Mouse (Mus musculus) inflammation-experienced regulatory T-cells, adult 16 weeks (primary cell): ENCODE results near the gene Olfr1418. TPM values are rescaled to one million over a fixed set of nuclear protein-coding genes. Genes with fewer than 3 reads are reported as not detected.

Experiments used
- polyA plus RNA-seq: library from polyadenylated mRNA; unstranded; fragments of 100-300 nt; shearing (Covaris generic); gene quantifications from one replicate; pipeline ENCODE4 v1.2.1, GENCODE M21; 2017

Gene Olfr1418
- polyA plus RNA-seq: not detected

GRCm38 (mm10) chr19:11860966-11861365, at the start of gene Olfr1418:
Olfr1418 (minus strand) TSS chr19:11861066.

GRCm38 (mm10) chr19:11886265-11886664, 25.4 kb upstream of the Olfr1418 start, which contains the start of gene Olfr1420:
Olfr1420 (plus strand) TSS chr19:11886565.

GRCm38 (mm10) chr19:11875006-11875405, 14.1 kb upstream of the Olfr1418 start, which contains the start of gene Olfr1419:
Olfr1419 (minus strand) TSS chr19:11875106.

DNA sequence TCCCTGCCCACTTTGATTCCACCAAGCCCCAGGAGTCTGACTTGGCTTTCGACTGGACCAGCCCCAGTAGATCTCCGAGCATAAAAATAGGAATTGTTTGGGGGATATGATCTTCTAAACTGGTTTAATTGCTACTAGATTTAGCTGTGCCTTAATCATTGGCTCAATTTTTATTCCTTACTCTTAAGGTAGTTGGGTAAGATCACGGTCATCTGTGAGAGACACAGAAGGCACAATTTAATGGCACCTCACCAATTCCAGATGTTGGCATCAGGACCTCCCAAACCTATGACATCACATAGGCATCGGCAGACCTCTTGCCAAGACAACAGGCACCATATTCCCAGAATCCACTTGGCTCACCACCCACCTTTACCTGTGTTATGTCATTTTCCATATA, 21.7 kb downstream of the Olfr1418 start, which contains the start of gene Olfr1417:
TSS of gene Olfr1417 (minus strand) at position 101 of the 400 bp plus-strand sequence.

DNA sequence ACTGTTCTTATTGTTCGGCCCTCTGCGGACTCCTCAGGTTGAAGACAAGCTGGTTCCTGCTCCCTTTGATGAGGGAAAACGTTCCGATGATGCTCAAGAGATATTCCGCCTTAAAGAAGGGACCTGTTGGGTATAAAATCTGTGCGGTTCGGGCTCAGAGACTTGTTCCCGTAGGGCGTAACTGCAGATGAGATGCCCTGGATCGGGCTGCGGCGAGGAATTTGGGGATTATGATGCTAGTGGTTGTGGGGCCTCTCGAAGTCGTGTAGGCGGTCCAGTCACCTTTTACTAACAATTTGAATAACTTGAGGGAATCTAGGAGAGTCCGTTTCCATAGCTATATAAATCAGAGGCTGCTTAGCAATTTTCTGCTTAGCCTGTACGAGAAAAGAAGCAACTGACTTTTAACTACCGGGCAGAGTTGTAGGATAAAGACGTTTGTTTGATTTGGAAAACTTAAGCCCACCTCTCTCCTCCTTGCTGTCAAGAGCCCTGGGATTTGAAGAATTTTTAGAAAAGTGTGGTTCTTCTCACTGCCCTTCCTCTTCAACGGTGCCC, 41.6 kb downstream of the Olfr1418 start, which contains the start of gene Stx3:
TSS of gene Stx3 (minus strand) at position 261 of the 558 bp plus-strand sequence.

Other genes starting within 250 kb of the Olfr1418 start
- gene Ms4a2, start 237.3 kb downstream of the Olfr1418 start, polyA plus RNA-seq: not detected
- gene Ms4a3, start 220.2 kb downstream of the Olfr1418 start, polyA plus RNA-seq: not detected
- gene Oosp2, start 200.5 kb downstream of the Olfr1418 start, polyA plus RNA-seq: not detected
- not detected for gene Oosp1, start 169.9 kb downstream of the Olfr1418 start, polyA plus RNA-seq
- not detected for gene Oosp3, start 164.0 kb downstream of the Olfr1418 start, polyA plus RNA-seq
- gene Gif, start 113.5 kb downstream of the Olfr1418 start, polyA plus RNA-seq: not detected
- gene Mrpl16, start 90.7 kb downstream of the Olfr1418 start, polyA plus RNA-seq: 49.4 TPM
- gene Stx3, start 41.7 kb downstream of the Olfr1418 start, polyA plus RNA-seq: 2.6 TPM
- gene Olfr1417, start 21.8 kb downstream of the Olfr1418 start, polyA plus RNA-seq: not detected
- not detected for gene Olfr1419, start 14.0 kb upstream of the Olfr1418 start, polyA plus RNA-seq
- 0.17 TPM for gene Olfr1420, start 25.5 kb upstream of the Olfr1418 start, polyA plus RNA-seq
- gene Patl1, start 51.3 kb upstream of the Olfr1418 start, polyA plus RNA-seq: 20.6 TPM
- 4.1 TPM for gene Osbp, start 104.9 kb upstream of the Olfr1418 start, polyA plus RNA-seq
- not detected for gene Olfr1423, start 180.3 kb upstream of the Olfr1418 start, polyA plus RNA-seq
- not detected for gene Olfr1424, start 201.6 kb upstream of the Olfr1418 start, polyA plus RNA-seq
- gene Olfr1425, start 216.7 kb upstream of the Olfr1418 start, polyA plus RNA-seq: not detected
- gene Olfr1426, start 230.9 kb upstream of the Olfr1418 start, polyA plus RNA-seq: not detected
- not detected for gene Olfr1427, start 242.3 kb upstream of the Olfr1418 start, polyA plus RNA-seq